Mouse (Mus musculus) frontal cortex, adult (tissue): ENCODE data around the gene Zbtb38.
"Not testable (repeated sequence)": the region's sequence is repeated elsewhere in the genome, so short reads cannot be mapped to it uniquely, and the experiment has no call there.

ENCODE experiments used
- ATAC-seq: cut with Nextera tagmentation; 2 replicates; pipeline ENCODE4 v1.9.2; 2017; ENCODE audit warnings: mild to moderate bottlenecking, moderate library complexity, mixed read lengths; ENCODE audit not compliant: low TSS enrichment

The Zbtb38 gene

DNA sequence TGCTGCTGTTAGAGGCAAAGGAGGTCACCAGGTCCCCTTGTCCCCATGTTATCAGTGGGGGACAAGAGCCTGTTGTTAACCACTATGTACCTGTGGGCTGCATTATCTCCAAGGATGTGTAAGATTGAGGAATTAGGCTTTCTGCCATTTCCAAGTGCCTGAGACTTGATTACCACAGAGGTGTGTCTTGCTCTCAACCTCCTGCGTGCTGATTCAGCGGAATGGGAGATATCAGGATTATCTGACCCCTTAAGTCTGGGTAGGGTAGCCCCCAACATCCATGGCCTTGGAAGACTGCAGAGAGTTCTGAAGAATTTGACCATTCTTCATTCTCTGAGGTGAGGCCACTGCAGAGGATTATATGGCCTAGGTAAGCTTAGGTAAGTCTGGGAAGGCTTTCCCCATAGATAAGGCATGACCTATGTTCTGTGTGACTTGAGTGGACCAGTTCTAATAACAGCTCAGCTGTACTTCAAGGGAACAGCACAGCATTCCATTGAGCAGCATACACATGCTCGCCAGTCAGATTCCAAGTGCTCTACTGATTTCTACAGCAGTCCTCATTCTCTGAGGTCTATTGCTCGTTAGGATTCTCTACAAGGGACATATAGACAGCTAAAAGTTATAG lies 68.4 kb downstream of the Zbtb38 start:
- ATAC-seq: no peak

DNA sequence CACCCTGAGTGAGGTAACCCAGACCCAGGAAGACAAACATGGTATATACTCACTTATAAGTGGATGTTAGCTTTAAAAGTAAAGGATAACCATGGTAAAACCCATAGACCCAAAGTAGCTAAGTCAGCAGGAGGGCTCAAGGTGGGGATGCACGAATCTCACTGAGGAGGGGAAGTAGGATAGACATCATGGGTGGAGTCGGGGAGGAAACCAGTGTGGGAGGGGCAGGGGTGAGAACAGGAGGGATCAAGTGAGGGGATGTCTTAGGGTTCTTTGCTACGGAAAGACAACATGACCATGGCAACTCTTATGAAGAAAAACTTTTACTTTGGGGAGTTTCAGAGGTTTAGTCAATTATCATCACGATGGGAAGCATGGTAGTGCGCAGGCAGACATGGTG lies 74.0 kb downstream of the Zbtb38 start:
- no peak for ATAC-seq

DNA sequence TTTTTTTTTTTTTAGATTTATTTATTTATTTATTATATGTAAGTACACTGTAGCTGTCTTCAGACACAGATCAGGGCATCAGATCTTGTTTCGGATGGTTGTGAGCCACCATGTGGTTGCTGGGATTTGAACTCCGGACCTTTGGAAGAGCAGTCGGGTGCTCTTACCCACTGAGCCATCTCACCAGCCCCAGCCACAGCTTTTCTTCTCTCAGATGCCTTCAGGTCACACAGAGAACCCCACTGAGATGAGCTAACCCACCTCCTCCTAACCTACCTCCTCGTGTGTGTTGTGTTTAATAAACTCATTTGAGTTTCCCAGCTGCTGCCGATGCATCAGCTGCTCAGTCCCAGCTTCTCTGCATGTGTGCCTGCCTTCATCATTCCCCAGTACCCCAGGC lies 74.9 kb downstream of the Zbtb38 start:
- not testable (repeated sequence) for ATAC-seq

- ATAC-seq: no peak
Measured at GRCm38 (mm10) chr9:96676671-96677070, 76.0 kb downstream of the Zbtb38 start.

DNA sequence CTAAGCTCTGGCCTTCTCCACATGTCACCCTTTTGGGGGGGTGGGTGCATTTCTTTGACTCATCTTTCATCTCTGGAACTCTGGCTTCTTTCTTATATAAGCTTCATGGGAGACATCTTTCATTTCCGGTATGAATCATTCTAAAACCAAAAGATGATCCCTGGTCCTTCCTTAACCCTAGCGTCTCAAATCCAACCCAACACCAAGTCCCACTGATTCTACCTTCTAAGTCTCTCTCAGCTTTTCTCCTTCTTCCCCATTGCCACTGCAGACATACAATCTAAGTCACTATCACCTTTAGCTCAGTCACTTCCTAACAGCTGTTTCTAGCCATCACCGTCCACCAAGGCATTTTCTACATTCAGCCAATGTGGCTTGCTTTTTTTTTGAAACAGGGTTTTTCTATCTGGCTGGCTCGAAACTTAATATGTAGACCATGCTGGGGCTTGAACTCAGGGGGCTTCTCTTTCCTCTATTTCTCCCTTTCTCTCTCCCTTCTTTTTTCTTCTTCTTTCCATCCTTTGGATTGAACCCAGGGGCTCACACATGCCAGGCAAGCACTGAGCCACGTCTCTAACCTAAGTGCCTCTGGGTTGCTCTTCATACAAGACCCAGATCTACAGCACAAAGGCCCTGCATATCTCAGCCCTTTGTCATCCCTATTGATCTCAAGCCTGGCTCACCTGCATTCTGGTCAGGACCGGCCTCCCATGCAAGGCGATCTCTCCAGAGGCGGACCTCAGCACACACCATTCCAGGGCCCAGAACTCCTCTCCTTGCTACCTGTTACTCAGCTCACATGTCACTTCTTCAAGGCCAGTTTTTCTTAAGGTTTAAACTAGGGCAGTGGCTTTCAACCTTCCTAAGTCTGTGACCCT lies 76.6 kb downstream of the Zbtb38 start:
- no peak for ATAC-seq

GRCm38 (mm10) chr9:96675071-96675762 lies 77.4 kb downstream of the Zbtb38 start:
- ATAC-seq: peak; percentile 83

GRCm38 (mm10) chr9:96674301-96674700 lies 78.3 kb downstream of the Zbtb38 start:
- no peak for ATAC-seq

DNA sequence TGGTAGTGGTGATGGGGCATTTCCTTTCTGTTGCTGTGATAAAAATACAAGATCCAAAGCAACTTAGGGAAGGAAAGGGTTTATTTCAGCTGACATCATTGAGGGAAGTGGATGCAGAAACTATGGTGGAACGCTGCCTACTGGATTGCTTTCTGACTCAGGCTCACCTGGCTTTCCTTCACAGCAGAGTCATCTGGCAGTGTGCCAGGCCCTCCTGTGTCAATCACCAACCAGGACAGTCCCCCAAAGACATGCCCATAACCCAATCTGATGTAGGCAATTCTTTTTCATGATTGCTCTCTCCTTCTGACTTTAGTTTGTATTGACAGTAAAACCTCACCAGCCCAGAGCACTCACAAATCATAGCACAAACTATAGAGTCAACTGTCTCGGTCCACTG lies 80.2 kb downstream of the Zbtb38 start:
- ATAC-seq: no peak

GRCm38 (mm10) chr9:96671249-96671648 lies 81.4 kb downstream of the Zbtb38 start:
- ATAC-seq: no peak

DNA sequence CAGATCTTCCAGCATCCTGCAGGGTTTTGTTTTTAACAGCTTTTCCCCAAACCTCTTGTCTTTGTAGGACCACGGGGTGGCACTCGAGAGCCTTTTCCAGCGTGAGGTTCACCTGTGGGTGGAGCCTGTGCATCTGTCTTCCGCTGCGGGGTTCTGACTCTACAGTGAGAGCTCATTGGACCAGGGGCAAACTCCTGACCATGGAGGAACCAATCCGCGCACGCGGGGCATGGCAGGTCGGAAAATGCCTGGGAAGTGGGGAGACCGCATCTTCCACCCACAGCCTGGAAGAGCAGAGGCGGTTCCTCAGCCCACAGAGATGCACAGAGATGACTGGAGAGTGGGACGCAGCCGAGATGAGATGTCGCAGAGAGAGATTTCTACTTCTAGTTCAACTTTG lies 82.8 kb downstream of the Zbtb38 start:
- peak; percentile 98 for ATAC-seq

- peak; percentile 76 for ATAC-seq
Measured at GRCm38 (mm10) chr9:96668628-96669027, 84.0 kb downstream of the Zbtb38 start.

DNA sequence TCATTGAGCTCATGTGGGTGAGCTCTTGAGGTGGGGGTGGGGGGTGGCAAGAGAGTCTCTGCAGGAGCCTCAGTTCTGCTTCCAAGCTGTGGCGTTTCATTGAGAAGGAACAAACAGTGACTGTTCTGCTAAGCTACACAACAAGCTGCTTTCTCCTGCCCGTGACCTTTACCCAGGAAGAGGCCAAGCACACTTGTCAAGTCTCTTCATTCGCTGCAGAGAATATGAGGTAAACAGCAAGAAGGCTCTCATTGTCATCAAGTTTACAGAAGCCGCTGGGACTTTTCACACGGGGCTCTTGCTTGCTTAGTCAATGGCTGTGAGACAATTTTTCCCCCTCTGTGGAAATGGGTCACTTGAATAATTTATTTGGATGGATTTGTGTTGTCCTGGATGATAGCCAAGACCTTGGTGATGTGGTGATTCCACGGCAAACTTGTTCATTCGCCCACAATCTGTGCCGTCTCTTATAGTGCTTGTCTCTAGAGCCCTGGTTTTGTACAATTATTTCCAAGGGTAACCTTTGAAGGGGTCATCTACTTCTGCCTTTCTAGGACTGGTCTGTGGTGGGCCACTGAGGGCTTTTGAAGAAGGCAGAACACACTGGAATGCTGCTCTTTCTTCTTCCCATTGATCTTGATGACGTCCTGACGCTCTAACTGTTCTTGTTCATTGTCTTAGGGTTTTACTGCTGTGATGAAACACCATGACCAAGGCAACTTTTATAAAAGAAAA lies 92.0 kb downstream of the Zbtb38 start:
- peak; percentile 52; the same call in 1 of the 2 replicates for ATAC-seq

- no peak for ATAC-seq
Measured at GRCm38 (mm10) chr9:96659801-96660200, 92.8 kb downstream of the Zbtb38 start.

DNA sequence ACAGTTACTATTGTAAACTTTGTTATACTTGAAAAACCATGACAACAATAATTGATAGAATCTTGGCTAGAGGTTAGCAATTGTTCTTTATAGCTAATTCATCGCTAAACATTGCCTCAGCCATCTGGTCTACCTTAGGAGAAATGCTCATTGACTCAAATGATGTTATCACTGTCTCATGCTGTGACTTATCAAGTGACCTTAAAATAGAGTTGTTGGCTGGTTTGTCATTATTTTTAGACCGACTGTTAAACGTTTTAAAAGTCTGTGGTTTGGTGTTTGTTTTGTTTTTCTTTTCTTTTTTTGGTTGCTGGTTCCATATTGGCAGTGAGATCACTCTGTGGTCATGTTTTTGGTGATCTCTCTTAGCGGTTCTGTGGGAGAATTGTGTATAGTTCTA lies 99.1 kb downstream of the Zbtb38 start:
- no peak for ATAC-seq

- ATAC-seq: no peak
Measured at GRCm38 (mm10) chr9:96652763-96653162, 99.9 kb downstream of the Zbtb38 start.

DNA sequence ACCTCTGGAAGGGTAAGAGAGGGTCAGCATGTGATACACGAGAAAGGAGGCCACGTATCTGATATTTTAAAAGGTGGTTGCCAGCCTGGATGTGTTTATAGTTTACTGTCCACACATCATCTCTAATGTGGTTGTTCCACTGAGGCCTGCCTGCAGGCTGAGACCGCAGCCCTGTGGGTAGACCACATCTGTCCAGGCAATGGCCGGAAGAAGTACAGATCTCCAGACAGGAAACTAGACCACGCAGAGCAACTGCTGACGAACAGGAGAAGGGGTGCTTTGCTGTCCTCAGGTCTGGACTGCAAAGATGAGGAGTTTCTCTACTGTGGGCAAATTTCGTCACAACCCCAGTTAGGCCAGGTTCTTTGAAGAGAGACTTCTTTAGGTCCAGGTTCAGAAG lies 101.8 kb downstream of the Zbtb38 start:
- no peak for ATAC-seq

DNA sequence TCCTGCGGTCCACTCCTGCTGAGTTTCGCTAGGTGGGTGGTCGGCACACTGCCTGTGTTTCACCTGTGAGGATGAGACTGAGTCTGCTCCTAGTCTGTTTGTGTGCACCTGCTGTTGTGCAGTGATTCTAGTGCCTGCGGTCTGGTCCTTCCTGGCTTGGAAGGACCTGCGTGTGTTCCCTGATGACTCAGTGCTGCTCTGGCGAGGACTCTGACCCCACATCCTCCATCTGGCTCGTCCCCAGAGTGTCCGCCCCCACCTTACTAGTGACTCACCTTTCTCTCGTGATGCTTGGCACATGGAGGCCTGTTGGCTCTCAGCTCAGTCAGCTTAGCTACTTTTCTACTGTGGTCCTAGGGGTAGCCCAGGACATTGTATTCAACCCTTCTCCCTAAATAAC lies 102.7 kb downstream of the Zbtb38 start:
- peak; percentile 33 for ATAC-seq

GRCm38 (mm10) chr9:96649362-96649761 lies 103.3 kb downstream of the Zbtb38 start:
- peak; percentile 86 for ATAC-seq

- ATAC-seq: no peak
Measured at GRCm38 (mm10) chr9:96646668-96647295, 105.8 kb downstream of the Zbtb38 start.

DNA sequence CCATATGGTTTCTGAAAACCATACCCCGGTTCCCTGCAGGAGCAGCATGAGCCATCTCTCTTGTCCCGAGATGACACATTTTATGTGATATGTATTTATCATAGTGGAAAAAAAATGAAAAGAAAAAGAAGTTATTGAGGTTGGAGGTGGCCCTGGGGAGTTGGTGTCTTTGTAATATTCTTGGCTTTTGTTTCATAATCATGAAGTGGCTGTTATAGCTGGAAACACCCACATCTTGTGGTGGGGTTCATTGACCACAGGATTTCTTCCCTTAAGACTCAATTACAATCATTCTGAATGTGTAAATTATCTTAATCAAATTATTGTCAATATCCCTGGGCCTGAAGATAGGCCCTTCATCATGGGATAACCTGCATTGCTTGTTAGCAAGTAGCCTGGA lies 107.8 kb downstream of the Zbtb38 start:
- no peak for ATAC-seq

DNA sequence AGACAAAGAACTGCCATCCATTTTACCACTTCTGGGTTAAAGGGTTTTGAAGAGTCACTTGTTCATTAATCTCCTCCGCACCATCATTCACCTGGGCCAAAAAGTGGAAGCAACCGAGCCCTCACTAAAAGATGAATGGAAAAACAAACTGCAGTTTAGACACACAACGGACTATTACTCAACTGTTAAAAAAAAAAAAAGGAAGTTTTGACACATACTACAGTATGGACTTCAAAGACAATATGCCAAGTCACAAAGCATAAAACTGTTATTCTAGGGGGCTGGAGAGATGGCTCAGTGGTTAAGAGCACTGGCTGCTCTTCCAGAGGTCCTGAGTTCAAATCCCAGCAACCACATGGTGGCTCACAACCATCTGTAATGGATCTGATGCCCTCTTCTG lies 108.6 kb downstream of the Zbtb38 start:
- not testable (repeated sequence) for ATAC-seq
